24 mouse cellular contexts compared by ENCODE assay signal in the genomic region with DNA sequence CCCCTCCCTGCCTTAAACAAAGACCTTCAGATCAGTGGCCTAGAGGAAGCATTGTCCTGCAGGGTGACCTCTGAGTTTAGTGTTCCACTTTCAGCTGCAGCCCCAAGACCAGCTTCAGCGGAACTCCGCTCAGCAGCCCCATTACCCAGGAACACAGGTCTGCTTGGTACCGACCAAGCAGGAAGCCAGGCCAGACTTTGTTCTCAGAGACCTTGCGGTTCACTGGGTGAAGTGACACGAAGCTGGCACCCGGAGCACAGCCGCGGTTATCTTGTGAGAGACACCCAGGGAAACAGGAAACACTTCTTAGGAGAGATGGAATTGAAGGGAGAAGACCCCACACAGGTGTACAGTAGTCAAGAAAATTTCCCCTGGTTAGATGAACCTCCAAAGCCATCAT. TPM values are rescaled to one million over a fixed set of nuclear protein-coding genes. Genes with fewer than 3 reads are reported as not detected.
DNase-seq lines count a peak whose midpoint lies in the region; ATAC-seq and TF ChIP-seq lines count a peak whose summit lies in the region.
"Had no signal": no experiment of that assay in that cellular context is flagged by ENCODE, and none has a peak within 500 bp of the region (broad histone marks: within the 10 kb centered on the region; RNA-seq: fewer than 3 reads in every experiment).

No protein-coding gene starts in this region.

- no peaks in the 10 kb centered on the region for H3K27me3 ChIP-seq in stomach, postnatal 0 days (ENCODE audit: control insufficient read depth, insufficient read depth, low read length)
- H3K27me3 ChIP-seq: CH12.LX; intestine, embryonic 15.5 days had no signal

- peak overlapping the region; percentile 42 for H3K4me2 ChIP-seq in stomach, postnatal 0 days (replicated peaks; ENCODE audit: low read depth)

- no peak overlapping the region for H3K9ac ChIP-seq in stomach, postnatal 0 days (ENCODE audit: low read length)
- H3K9ac ChIP-seq: intestine, embryonic 15.5 days; liver, embryonic 14.5 days had no signal

- no peaks in the 10 kb centered on the region for H3K4me1 ChIP-seq in stomach, postnatal 0 days (replicated peaks; ENCODE audit: control insufficient read depth, insufficient read depth)
- H3K4me1 ChIP-seq: intestine, embryonic 15.5 days; midbrain, embryonic 10.5 days had no signal

- ATAC-seq in activated CD4-positive, CD25-positive, alpha-beta regulatory T cell, adult 4 months = peak; percentile 75
- peak; percentile 39; the same call in 1 of the 2 replicates for ATAC-seq in monocyte, adult 5-6 weeks (replicated peaks; ENCODE audit: insufficient number of reproducible peaks, low FRiP score, low TSS enrichment, poor library complexity, severe bottlenecking)
- ATAC-seq in stomach, postnatal 0 days (ENCODE audit: low FRiP score, low TSS enrichment) = no peak
- ATAC-seq in frontal cortex, adult (ENCODE audit: low TSS enrichment) = no peak
- ATAC-seq: intestine, embryonic 15.5 days had no signal

- H3K36me3 ChIP-seq in stomach, postnatal 0 days (ENCODE audit: control insufficient read depth, insufficient read depth, low read length) = no peaks in the 10 kb centered on the region
- H3K36me3 ChIP-seq: forebrain, embryonic 10.5 days; intestine, embryonic 15.5 days; midbrain, embryonic 10.5 days had no signal

- H3K9me3 ChIP-seq in stomach, postnatal 0 days (ENCODE audit: control insufficient read depth, low read length) = no peaks in the 10 kb centered on the region
- H3K9me3 ChIP-seq: forebrain, embryonic 10.5 days; intestine, embryonic 15.5 days; midbrain, embryonic 10.5 days had no signal

- peak overlapping the region; percentile 27 for H3K4me3 ChIP-seq in stomach, postnatal 0 days (ENCODE audit: low read depth, low read length)
- H3K4me3 ChIP-seq: forebrain, embryonic 10.5 days; intestine, embryonic 15.5 days; left cerebral cortex, adult 2 months; midbrain, embryonic 10.5 days had no signal

- WGBS in stomach, postnatal 0 days = 60% methylated on average over 8 of the region's 8 CpGs

- DNase-seq in spleen, adult 18-20 months = peak; percentile 20 to 28
- DNase-seq in spleen, postnatal 4 days (ENCODE audit: low spot score in 2 of 2) = no peak
- DNase-seq in stomach, postnatal 0 days (ENCODE audit: low spot score) = peak; percentile 45
- no peak for DNase-seq in heart, postnatal 4 days
- DNase-seq: heart, adult 18-20 months; heart, postnatal 14 days; lung, postnatal 14 days; right cerebral cortex, postnatal 14 days; thymus, adult 2 months had no signal

- no peak for TF ChIP-seq CTCF in stomach, postnatal 0 days (IDR thresholded peaks at IDR 0.05; ENCODE audit: low read depth)

- no peak for TF ChIP-seq EP300 in stomach, postnatal 0 days (optimal IDR thresholded peaks at IDR 0.05)

- no peak overlapping the region for H3K27ac ChIP-seq in stomach, postnatal 0 days (replicated peaks)
- H3K27ac ChIP-seq: forebrain, embryonic 10.5 days; intestine, embryonic 15.5 days; kidney, postnatal 0 days; left cerebral cortex, adult 2 months; liver, embryonic 14.5 days; midbrain, embryonic 10.5 days had no signal

RNA-seq across cellular contexts. Expression of gene Arl14, which starts 1.4 kb away (rescaled TPM):
- polyA plus RNA-seq in activated CD4-positive, CD25-positive, alpha-beta regulatory T cell, adult 4 months (2017; shearing (Covaris generic)) = not detected
- total RNA-seq in monocyte, adult 5-6 weeks (2017) = 0.86 TPM in 1 of 3 replicates, not detected in the others
- polyA plus RNA-seq in stomach, postnatal 0 days (2015; fragmentation: Nextera tagmentation; extraction: Ambion mirVana) = 31.5 and 39.8 TPM in 2 replicates
- not detected for total RNA-seq in heart, postnatal 4 days (2021)
- total RNA-seq: adrenal gland, postnatal 4 days; CH12.LX; heart, adult 18-20 months; heart, postnatal 14 days; layer of hippocampus, adult 8-10 months; left cerebral cortex, adult 2 months had no signal
- polyA plus RNA-seq: cortical plate, adult 2 months; embryonic facial prominence, embryonic 14.5 days; forebrain, embryonic 10.5 days; limb, embryonic 11.5 days; liver, embryonic 14.5 days; midbrain, embryonic 10.5 days; thymus, adult 2 months had no signal

Comparison
In these comparisons a context has a peak if more than half of its experiments do, and no peak if none do; other contexts are left out.
1. DNase-seq: peak in spleen, adult 18-20 months (2 of 2) and stomach, postnatal 0 days (single experiment); none in spleen, postnatal 4 days (0 of 2) and heart, postnatal 4 days (single experiment).
2. ATAC-seq: peak in activated CD4-positive, CD25-positive, alpha-beta regulatory T cell, adult 4 months (single experiment) and monocyte, adult 5-6 weeks (single experiment); none in stomach, postnatal 0 days (single experiment) and frontal cortex, adult (single experiment).